8 mouse cellular contexts compared by ENCODE assay signal in genomic region chr2:158359757-158360620, GRCm38 (mm10). TPM values are rescaled to one million over a fixed set of nuclear protein-coding genes. Genes with fewer than 3 reads are reported as not detected.
DNase-seq lines count a peak whose midpoint lies in the region; ATAC-seq and TF ChIP-seq lines count a peak whose summit lies in the region.

No protein-coding gene starts in this region.

- H3K4me2 ChIP-seq in hindbrain, embryonic 12.5 days (replicated peaks) = peak overlapping the region; percentile 83
- peak overlapping the region; percentile 80 for H3K4me2 ChIP-seq in liver, embryonic 13.5 days

- H3K27me3 ChIP-seq in erythroblast, embryonic 14.5 days (ENCODE audit: control insufficient read depth) = no peaks in the 10 kb centered on the region
- no peaks in the 10 kb centered on the region for H3K27me3 ChIP-seq in E14TG2a.4 (ENCODE audit: insufficient read depth, low read length)
- no peaks in the 10 kb centered on the region for H3K27me3 ChIP-seq in hindbrain, embryonic 12.5 days
- no peaks in the 10 kb centered on the region for H3K27me3 ChIP-seq in liver, embryonic 13.5 days

- 71% methylated on average over 12 of the region's 12 CpGs for WGBS in hindbrain, embryonic 12.5 days
- 55% methylated on average over 12 of the region's 12 CpGs for WGBS in liver, embryonic 13.5 days (ENCODE audit: insufficient replicate concordance)

- no peak for TF ChIP-seq CTCF in E14TG2a.4 (conservative IDR thresholded peaks at IDR 0.05; ENCODE audit: low read length)

- H3K4me1 ChIP-seq in erythroblast, embryonic 14.5 days (ENCODE audit: control insufficient read depth) = peaks cover 40% of the 10 kb centered on the region
- peaks cover 60% of the 10 kb centered on the region for H3K4me1 ChIP-seq in E14TG2a.4 (replicated peaks; ENCODE audit: low read depth, low read length)
- H3K4me1 ChIP-seq in hindbrain, embryonic 12.5 days = peaks cover 21% of the 10 kb centered on the region
- peaks cover 35% of the 10 kb centered on the region for H3K4me1 ChIP-seq in liver, embryonic 13.5 days (replicated peaks)

- no peak overlapping the region; the same call in 1 of the 2 replicates for H3K27ac ChIP-seq in hindbrain, embryonic 12.5 days
- peak overlapping the region; percentile 73 for H3K27ac ChIP-seq in liver, embryonic 13.5 days

- no peaks in the 10 kb centered on the region for H3K9me3 ChIP-seq in erythroblast, embryonic 14.5 days (ENCODE audit: control insufficient read depth, low read length)
- no peaks in the 10 kb centered on the region for H3K9me3 ChIP-seq in E14TG2a.4 (ENCODE audit: low read length)
- no peaks in the 10 kb centered on the region for H3K9me3 ChIP-seq in hindbrain, embryonic 12.5 days (replicated peaks)
- H3K9me3 ChIP-seq in liver, embryonic 13.5 days (replicated peaks) = no peaks in the 10 kb centered on the region

- DNase-seq in liver, embryonic 13.5 days = no peak
- no peak for DNase-seq in urinary bladder, postnatal 36 days (ENCODE audit: low spot score in 2 of 2)
- DNase-seq in retina, embryonic 14.5 days (ENCODE audit: low spot score) = no peak
- no peak for DNase-seq in spleen, postnatal 14 days (ENCODE audit: low spot score in 2 of 2)

- no peak for ATAC-seq in erythroblast, adult 5-6 weeks (replicated peaks; ENCODE audit: low FRiP score, poor library complexity, severe bottlenecking)
- ATAC-seq in hindbrain, embryonic 12.5 days (ENCODE audit: low FRiP score) = no peak
- ATAC-seq in liver, embryonic 13.5 days (ENCODE audit: low read depth) = no peak

- H3K9ac ChIP-seq in hindbrain, embryonic 12.5 days = peak overlapping the region; percentile 93
- H3K9ac ChIP-seq in liver, embryonic 13.5 days = peak overlapping the region; percentile 90

- peaks cover 54% of the 10 kb centered on the region for H3K36me3 ChIP-seq in erythroblast, embryonic 14.5 days (ENCODE audit: control insufficient read depth)
- peaks cover 60% of the 10 kb centered on the region for H3K36me3 ChIP-seq in E14TG2a.4 (ENCODE audit: insufficient read depth, low read length)
- H3K36me3 ChIP-seq in hindbrain, embryonic 12.5 days = peaks cover 54% of the 10 kb centered on the region
- H3K36me3 ChIP-seq in liver, embryonic 13.5 days = peaks cover 54% of the 10 kb centered on the region

- peak overlapping the region; percentile 84 for H3K4me3 ChIP-seq in erythroblast, embryonic 14.5 days (replicated peaks)
- H3K4me3 ChIP-seq in E14TG2a.4 (replicated peaks; ENCODE audit: low read length) = peak overlapping the region; percentile 100
- peak overlapping the region; percentile 87 for H3K4me3 ChIP-seq in hindbrain, embryonic 12.5 days
- H3K4me3 ChIP-seq in liver, embryonic 13.5 days (replicated peaks) = peak overlapping the region; percentile 81

RNA-seq across cellular contexts. Expression of gene Snhg11, which starts 15.4 kb away (rescaled TPM):
- polyA plus RNA-seq in erythroblast, embryonic 14.5 days (2012) = not detected in 2 replicates
- not detected in 2 replicates for total RNA-seq in erythroblast, adult 5-6 weeks (2015; ENCODE audit: low replicate concordance)
- total RNA-seq in erythroblast, adult 5-6 weeks (2017; ENCODE audit: low replicate concordance) = 0.42 TPM in 1 of 2 replicates, not detected in the other
- 156 and 161 TPM in 2 replicates for polyA plus RNA-seq in hindbrain, embryonic 12.5 days (2016; fragmentation: Nextera tagmentation; extraction: Ambion mirVana)
- 1.4 and 1.5 TPM in 2 replicates for polyA plus RNA-seq in liver, embryonic 13.5 days (2015; fragmentation: Nextera tagmentation; extraction: Ambion mirVana)

RNA-seq across cellular contexts. Expression of gene Ralgapb, which starts 49.7 kb away (rescaled TPM):
- 0.24 and 0.34 TPM in 2 replicates for polyA plus RNA-seq in erythroblast, embryonic 14.5 days (2012)
- total RNA-seq in erythroblast, adult 5-6 weeks (2015; ENCODE audit: low replicate concordance) = 6.5 and 18.8 TPM in 2 replicates
- total RNA-seq in erythroblast, adult 5-6 weeks (2017; ENCODE audit: low replicate concordance) = 15.3 and 17.2 TPM in 2 replicates
- polyA plus RNA-seq in hindbrain, embryonic 12.5 days (2016; fragmentation: Nextera tagmentation; extraction: Ambion mirVana) = 24.3 and 24.4 TPM in 2 replicates
- polyA plus RNA-seq in liver, embryonic 13.5 days (2015; fragmentation: Nextera tagmentation; extraction: Ambion mirVana) = 6.0 and 6.3 TPM in 2 replicates

RNA-seq across cellular contexts. Expression of gene Lbp, which starts 53.7 kb away (rescaled TPM):
- polyA plus RNA-seq in erythroblast, embryonic 14.5 days (2012) = 0.01 and 0.09 TPM in 2 replicates
- 28.4 and 32.3 TPM in 2 replicates for total RNA-seq in erythroblast, adult 5-6 weeks (2015; ENCODE audit: low replicate concordance)
- total RNA-seq in erythroblast, adult 5-6 weeks (2017; ENCODE audit: low replicate concordance) = 10.5 and 23.2 TPM in 2 replicates
- 3.9 and 5.0 TPM in 2 replicates for polyA plus RNA-seq in hindbrain, embryonic 12.5 days (2016; fragmentation: Nextera tagmentation; extraction: Ambion mirVana)
- 16.3 and 22.9 TPM in 2 replicates for polyA plus RNA-seq in liver, embryonic 13.5 days (2015; fragmentation: Nextera tagmentation; extraction: Ambion mirVana)

Comparison
In these comparisons a context has a peak if more than half of its experiments do, and no peak if none do; other contexts are left out.
1. RNA of gene Snhg11, which starts 15.4 kb away (polyA plus RNA-seq): 156 to 161 TPM in hindbrain, embryonic 12.5 days; 1.4 to 1.5 TPM in liver, embryonic 13.5 days and not detected in erythroblast, embryonic 14.5 days; every median in the first group is over 10 times any median in the second.
2. Peak in every context shown above with its lines, with median percentiles within 50 percentile points of each other: H3K4me3 ChIP-seq.